Mouse (Mus musculus) heart, postnatal 0 days (tissue): ENCODE results near the gene Zfp248.

Experiments used
- CTCF ChIP-seq: IDR thresholded peaks from 2 replicates; pipeline ENCODE4 v1.5.1; 2016; ENCODE audit warnings: antibody characterized with exemption, control low read depth, low read depth
- EP300 ChIP-seq: IDR thresholded peaks from 2 replicates; pipeline ENCODE4 v1.6.1; 2016; ENCODE audit warnings: antibody characterized with exemption, low read depth

GRCm38 (mm10) chr6:118379451-118380167 lies 75.7 kb downstream of the Zfp248 start:
- TF ChIP-seq CTCF, result peak; percentile 89
- no peak for TF ChIP-seq EP300
